Mouse (Mus musculus) heart, adult 18-20 months (tissue): ENCODE measurements around the gene Olfr1322. TPM values are rescaled to one million over a fixed set of nuclear protein-coding genes. Genes with fewer than 3 reads are reported as not detected.

Experiments
- DNase-seq, 2 experiments: peaks; one replicate each; pipeline ENCODE4 v3.0.0; 2021 to 2022; ENCODE audit warnings: mixed read lengths in 1 of 2
- long read RNA-seq, 2 experiments: library from polyadenylated mRNA; stranded (forward); transcript quantifications; one replicate each; pipeline ENCODE4 v2.0.0; 2021
- total RNA-seq, 2 experiments: library from RNA; stranded (reverse); gene quantifications; 2 replicates each; pipeline ENCODE4 v1.2.3; 2021

Olfr1322 gene
- total RNA-seq = not detected
- long read RNA-seq, experiment 1 = 0 reads
- long read RNA-seq, experiment 2 = 0 reads

GRCm38 (mm10) chrX:49891383-49891782 lies at the start of gene Olfr1322:
Olfr1322 (minus strand) TSS chrX:49891483.
- DNase-seq = no peak

- DNase-seq = no peak
These were observed 13.5 kb downstream of the Olfr1322 start for GRCm38 (mm10) chrX:49877651-49878349.

Other genes starting within 250 kb of the Olfr1322 start
- not detected for gene Olfr1320, start 219.2 kb downstream of the Olfr1322 start, total RNA-seq
- gene Olfr1321, start 156.4 kb downstream of the Olfr1322 start, total RNA-seq = not detected
- gene Igsf1, start 93.7 kb downstream of the Olfr1322 start, total RNA-seq = 10 to 100 TPM; 26.8 to 28.1 TPM
- not detected for gene Olfr1323, start 127.9 kb upstream of the Olfr1322 start, total RNA-seq